Mouse (Mus musculus) 3T3-L1 (cell line): ENCODE measurements around the gene Aprt.
"Not testable (repeated sequence)": the region's sequence is repeated elsewhere in the genome, so short reads cannot be mapped to it uniquely, and the experiment has no call there.

Experiments
- DNase-seq: peaks from one replicate; pipeline ENCODE4 v3.0.0-alpha.2; 2015; ENCODE audit warnings: low read depth, low spot score

The Aprt gene

GRCm38 (mm10) chr8:122586171-122586570 is 9.5 kb upstream of the Aprt start:
- peak; percentile 39 for DNase-seq

GRCm38 (mm10) chr8:122585411-122585891 is 8.7 kb upstream of the Aprt start:
- DNase-seq = peak; percentile 95

DNA sequence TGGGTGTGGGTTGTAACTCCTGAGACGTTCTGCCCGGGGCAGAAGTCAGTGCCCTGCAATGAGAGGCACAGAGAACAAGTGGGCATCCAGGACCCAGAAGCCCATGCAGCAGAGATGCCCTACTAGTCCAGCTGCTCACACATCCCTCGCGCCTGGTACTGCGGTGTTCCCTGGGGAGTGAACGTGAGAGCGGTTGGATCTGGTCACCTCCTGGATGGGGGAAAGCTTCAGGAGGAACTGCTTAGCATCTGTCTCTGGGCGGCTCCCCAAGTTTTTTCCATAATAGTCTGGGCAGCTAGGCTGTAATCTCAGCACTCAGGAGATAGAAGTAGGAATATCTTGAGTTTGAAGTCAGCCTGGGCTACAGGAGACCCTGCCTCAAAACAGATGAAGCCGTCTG is 8.3 kb upstream of the Aprt start:
- peak; percentile 80 for DNase-seq

DNA sequence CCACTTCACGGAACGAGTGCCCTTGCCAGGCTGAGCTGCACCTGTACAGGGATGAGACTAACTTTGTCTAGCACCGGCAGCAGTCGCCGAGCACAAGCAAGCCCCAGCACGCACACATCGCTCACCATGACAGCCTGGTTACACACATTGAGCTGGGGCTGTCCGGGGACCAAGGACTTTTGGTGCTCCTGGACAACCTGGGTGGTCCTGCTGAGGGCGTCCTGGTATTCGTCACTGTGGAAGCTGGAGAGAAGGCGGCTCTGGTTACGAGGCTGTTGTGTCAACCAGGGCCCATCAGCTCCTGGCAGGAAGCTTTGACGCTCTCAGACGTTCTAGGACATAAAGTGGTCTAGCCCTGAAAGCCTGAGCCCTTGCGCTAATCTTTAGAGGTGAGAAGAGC is 4.2 kb upstream of the Aprt start:
- DNase-seq = no peak

- DNase-seq = no peak
Observed at GRCm38 (mm10) chr8:122579196-122579595, 2.5 kb upstream of the Aprt start.

DNA sequence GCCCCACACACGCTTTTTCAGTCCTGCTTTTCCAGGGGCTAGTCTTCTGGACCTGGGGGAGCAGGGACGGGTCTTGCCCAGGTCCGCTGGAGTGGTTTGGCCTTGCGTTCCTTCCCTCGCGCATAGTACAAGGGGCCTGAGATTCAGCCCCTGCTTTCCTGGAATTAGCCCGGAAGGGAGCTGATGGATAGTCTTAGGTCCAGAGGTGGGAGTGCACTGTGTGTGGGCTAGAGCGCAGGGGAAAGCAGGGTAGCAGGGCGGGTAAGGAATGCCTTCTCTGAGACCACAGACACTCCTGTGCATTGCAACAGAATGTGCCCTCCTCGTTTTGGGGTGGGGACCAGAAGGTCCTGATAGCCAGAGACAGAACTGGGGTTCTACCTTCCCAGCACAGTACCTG is 407 bp upstream of the Aprt start:
- DNase-seq = no peak

GRCm38 (mm10) chr8:122575735-122576647 is 718 bp downstream of the Aprt start:
- DNase-seq = peak; percentile 44

DNA sequence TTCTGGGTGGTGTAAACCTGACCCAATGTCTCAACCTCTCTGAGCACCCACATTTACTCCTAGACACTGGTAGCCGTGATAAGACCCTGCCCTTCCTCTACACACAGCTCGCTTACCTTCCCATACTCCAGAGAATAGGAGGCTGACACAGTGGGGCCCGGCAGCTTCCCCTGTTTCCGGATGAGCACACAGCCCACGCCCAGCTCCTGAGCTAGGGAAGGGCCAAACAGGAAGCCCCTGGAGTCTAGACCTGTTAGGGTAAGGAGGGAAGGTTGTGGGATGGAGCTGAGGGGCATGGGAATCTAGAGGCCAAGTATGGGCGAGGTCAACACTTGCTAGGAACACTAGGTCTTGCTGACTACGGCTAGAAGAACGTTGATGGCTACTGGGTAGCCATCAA is 1.4 kb downstream of the Aprt start:
- no peak for DNase-seq

GRCm38 (mm10) chr8:122574667-122575251 is 1.9 kb downstream of the Aprt start:
- DNase-seq = peak; percentile 56

- DNase-seq = no peak
Observed at GRCm38 (mm10) chr8:122574264-122574663, 2.4 kb downstream of the Aprt start.

GRCm38 (mm10) chr8:122573577-122573976 is 3.1 kb downstream of the Aprt start:
- no peak for DNase-seq

GRCm38 (mm10) chr8:122573176-122573575 is 3.5 kb downstream of the Aprt start:
- DNase-seq = not testable (repeated sequence)

DNA sequence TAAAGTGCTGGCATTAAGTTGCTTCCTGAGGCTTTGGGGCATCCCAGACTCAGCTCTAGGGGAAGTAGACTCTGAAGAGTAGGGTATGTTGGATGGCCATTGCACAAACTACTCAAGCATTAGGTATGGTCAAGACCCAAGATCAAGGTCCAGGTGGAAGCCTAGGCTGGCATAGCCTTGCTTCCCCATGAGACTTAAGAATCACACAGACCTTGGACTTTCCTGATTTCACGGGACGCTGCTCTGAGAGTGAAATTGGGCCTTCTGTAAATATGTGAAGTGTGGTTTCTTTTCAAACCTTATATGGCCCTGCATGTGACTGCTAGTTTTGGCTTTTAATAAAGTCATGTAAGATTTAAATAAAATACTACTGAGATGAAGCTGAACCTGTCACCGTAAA is 4.0 kb downstream of the Aprt start:
- no peak for DNase-seq

DNA sequence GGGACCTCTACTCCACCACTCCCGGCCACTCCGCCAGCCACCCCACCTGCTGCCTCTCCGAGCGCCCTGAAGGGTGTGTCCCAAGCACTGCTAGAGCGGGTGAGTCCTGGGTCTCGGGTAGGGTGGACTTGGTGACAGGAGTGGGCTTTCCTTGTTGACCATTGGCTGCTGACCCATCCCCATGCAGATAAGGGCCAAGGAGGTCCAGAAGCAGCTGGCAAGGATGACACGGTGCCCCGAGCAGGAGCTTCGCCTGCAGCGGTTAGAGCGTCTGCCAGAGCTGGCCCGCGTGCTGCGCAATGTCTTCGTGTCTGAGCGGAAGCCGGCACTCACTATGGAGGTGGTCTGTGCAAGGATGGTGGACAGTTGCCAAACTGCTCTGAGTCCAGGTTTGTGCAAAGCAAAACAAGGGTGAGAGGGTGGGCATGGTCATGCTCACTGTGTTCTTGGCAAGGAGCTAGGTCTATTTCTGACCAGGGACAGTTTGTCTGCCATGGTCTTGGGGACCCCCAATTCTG is 4.9 kb downstream of the Aprt start:
- DNase-seq = no peak

DNA sequence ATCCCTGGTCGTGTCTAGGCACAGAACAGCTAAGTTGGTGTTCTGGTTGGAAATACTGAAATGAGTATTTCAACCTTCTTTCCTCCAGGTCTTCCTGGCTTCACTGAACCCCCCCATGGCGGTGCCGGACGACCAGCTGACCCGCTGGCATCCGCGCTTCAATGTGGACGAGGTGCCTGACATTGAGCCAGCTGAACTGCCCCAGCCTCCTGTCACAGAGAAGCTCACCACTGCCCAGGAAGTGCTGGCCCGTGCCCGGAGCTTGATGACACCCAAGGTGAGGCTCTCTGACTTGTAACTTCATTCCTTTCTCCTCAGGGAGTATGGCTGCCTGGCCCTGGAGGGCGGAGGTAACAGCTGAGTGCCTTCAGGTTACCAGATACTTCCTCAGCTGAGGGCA is 5.6 kb downstream of the Aprt start:
- DNase-seq = no peak

DNA sequence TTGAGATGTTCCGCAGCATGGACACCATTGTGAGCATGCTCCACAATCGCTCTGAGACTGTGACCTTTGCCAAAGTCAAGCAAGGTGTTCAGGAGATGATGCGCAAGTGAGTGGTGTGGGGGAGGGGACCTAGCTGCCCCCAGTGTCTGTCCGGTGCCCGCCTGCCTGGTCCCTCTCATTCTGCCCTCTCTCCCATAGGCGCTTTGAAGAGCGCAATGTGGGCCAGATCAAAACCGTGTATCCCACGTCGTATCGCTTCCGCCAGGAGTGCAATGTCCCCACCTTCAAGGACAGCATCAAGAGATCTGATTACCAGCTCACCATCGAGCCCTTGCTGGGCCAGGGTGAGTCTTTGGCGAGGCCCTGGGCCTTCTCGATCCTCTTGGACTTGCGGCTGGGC is 6.7 kb downstream of the Aprt start:
- DNase-seq = no peak

DNA sequence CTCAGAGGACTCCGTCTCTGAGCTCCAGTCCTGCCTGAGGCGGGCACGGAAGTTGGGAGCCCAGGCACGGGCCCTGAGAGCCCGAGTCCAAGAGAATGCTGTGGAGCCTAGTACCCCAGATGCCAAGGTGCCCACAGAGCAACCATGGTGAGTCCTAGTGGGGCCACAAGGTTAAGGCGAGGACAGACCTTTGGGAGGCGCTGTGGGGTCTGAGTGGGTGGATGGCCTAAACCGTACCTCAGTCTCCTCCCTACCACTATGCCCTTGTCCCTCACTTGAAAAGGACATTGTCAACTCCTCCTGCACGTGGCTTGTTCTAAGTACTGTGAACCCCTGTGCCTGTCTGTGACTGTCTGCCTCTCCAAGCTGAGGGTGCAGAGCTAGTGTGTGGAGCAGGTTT is 7.4 kb downstream of the Aprt start:
- no peak for DNase-seq

- peak; percentile 62 for DNase-seq
Observed at GRCm38 (mm10) chr8:122568881-122569309, 7.8 kb downstream of the Aprt start.

DNA sequence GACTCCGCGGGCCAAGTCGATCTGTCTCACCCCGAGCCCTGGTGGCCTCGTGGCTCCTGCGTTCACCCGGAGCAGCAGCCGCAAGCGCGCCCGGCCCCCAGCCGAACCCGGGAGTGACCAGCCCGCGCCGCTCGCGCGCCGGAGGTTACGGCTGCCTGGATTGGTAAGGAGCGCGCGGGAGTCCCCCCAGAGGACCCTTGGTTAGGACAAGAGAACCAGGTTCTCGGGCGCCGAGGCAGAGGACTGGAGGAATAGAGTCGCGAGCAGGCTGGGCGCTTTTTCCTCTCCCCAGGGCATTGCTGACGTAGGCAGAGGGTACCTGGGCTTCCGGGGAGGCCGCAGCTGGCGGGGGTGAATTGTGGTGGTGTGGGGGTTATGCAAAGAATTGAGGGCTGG is 8.6 kb downstream of the Aprt start:
- DNase-seq = peak; percentile 45

DNA sequence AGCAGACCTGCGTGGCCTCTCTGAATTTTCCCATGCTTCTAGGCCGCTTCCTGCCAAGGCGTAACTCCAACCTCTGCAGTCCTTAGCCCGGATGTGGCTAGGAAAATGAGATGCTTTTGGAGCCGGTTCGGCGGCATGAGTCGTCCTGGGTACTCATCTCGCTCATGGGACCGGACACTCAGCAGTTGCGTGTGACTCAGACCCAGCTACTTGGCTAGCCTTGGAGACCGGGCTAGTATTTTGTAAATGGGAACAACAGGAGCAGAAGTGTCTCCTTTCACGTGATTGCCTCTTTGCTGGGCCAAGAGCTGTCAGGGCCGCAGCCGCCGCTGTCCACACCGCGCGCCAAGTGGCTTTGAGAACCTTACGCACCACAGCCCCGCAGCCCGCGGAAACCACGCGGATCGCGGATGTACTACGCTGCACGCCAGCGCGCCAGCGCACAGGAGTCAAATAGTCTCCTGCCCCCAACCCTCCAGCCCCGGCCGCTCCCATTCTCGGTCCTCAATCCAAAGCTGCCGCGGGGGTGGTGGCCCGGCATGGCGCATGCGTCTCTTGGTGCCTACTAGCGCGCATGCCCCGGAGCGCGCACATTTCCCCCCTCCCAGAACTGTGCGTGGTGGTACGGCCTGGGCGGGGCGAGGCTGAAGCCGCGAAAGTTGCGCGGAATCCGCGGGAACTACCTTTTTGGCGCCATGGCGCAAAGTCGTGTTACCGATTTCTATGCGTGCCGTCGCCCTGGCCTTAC is 9.2 kb downstream of the Aprt start, which contains the start of gene Cdt1:
Gene Cdt1, plus strand, starts transcription at position 655 of the 748 bp plus-strand sequence.
- peak; percentile 97 for DNase-seq

DNA sequence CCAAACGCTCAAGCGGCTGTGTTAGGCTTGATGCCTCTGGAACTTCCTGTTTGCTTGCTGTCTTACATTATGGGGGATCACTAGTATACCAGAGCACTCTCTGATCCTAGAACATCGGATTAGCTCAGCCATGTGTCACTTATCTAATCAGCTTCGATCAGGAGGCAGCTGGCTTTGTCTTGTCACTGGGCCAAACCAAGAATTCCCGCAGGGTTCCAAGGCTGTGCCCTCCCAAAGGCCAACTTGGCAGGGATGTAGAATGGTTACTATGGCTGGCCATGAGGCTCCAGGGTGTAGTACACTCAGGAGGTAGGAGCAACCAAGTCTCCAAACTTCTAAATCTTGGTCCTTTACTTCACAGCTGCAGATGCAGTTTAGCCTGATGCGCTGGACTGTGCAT is 9.9 kb downstream of the Aprt start:
- DNase-seq = peak; percentile 78
